Mouse (Mus musculus): ENCODE data around the gene Cd81. TPM values are rescaled to one million over a fixed set of nuclear protein-coding genes. Genes with fewer than 3 reads are reported as not detected.

The Cd81 gene
- polyA plus RNA-seq, 1 experiment from 2014 or later, result 461 TPM

DNA sequence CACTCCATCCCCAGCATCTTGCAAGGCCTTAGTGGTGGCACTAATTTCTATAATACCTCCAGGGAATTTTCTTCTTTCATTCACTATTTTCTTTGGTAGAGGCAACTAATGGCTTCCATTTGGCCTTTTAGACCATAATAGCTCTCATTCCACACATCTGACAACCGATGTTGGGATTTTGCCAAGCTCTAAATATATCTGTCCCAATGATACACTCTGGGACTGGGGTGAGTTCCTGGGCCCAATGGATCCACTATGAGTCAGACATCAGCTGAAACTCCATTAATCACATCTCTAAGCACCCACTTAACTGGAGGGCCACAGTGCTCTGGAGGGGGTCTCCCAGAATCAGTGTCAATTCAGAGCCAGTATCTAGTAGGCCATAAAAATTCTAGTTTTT lies 20.7 kb upstream of the Cd81 start:
- Histone ChIP-seq H3K27me3 (ENCODE audit: control insufficient read depth, insufficient read depth, low read length) (no peaks in the 10 kb centered on the region), H3K36me3 (ENCODE audit: control insufficient read depth, insufficient read depth, low read length) (no peaks in the 10 kb centered on the region), H3K9me3 (ENCODE audit: control insufficient read depth, low read length) (no peaks in the 10 kb centered on the region), H3K9ac (replicated peaks; ENCODE audit: low read depth, low read length) (no peak overlapping the region), H3K4me2 (ENCODE audit: low read depth, low read length) (no peak overlapping the region), H3K27ac (ENCODE audit: low read depth, low read length) (no peak overlapping the region), H3K4me1 (ENCODE audit: control insufficient read depth, insufficient read depth, low read length) (no peaks in the 10 kb centered on the region), H3K4me3 (ENCODE audit: low read depth, low read length) (no peak overlapping the region)
- no peak for ATAC-seq (ENCODE audit: low read depth)
- WGBS, result 91% methylated on average over 1 of the region's 1 CpGs

DNA sequence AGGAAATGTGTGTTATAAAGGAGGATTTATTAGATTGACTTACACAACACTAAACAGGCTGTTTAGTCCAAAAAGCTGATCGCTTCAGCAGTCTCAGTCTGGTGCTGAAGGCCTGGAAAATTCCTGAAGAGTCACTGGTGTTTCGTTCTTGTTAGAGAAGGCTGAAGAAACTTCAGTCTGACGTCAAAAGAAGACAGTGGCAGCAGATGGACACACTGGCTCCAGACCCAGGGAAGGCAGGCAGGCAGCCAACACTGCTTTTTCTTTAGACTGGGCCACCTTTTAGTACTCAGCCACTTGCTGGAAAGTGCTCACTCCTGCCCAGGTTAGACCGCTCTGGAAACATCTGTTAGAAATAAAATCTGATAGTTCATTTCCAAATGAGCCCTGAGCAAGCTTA lies 19.0 kb upstream of the Cd81 start:
- Histone ChIP-seq H3K9ac (replicated peaks; ENCODE audit: low read depth, low read length) (no peak overlapping the region), H3K4me3 (ENCODE audit: low read depth, low read length) (no peak overlapping the region), H3K27ac (ENCODE audit: low read depth, low read length) (no peak overlapping the region), H3K4me2 (ENCODE audit: low read depth, low read length) (no peak overlapping the region), H3K9me3 (ENCODE audit: control insufficient read depth, low read length) (no peaks in the 10 kb centered on the region), H3K27me3 (ENCODE audit: control insufficient read depth, insufficient read depth, low read length) (no peaks in the 10 kb centered on the region), H3K4me1 (ENCODE audit: control insufficient read depth, insufficient read depth, low read length) (no peaks in the 10 kb centered on the region), H3K36me3 (ENCODE audit: control insufficient read depth, insufficient read depth, low read length) (no peaks in the 10 kb centered on the region)
- ATAC-seq (ENCODE audit: low read depth), result no peak
- 88% methylated on average over 4 of the region's 4 CpGs for WGBS

DNA sequence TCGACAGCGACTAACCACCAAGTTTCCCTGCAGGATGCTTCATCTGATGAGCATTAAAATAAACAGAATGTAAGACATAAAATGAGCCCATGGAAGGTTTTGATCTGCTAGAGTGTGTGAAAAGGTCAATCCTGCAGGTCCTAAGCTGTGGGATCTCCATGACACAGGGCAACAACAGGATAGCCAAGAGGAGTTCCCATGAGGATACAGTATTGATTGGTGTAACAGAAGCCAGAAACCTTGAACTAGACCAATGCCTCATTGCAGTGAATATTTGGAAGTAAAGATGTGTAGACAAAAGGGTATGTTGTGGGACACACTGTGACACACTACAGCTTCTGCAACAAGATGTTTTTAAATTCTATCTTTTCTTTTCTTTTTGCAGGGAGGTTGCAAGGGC lies 18.4 kb upstream of the Cd81 start:
- Histone ChIP-seq H3K9me3 (ENCODE audit: control insufficient read depth, low read length) (no peaks in the 10 kb centered on the region), H3K4me1 (ENCODE audit: control insufficient read depth, insufficient read depth, low read length) (no peaks in the 10 kb centered on the region), H3K27me3 (ENCODE audit: control insufficient read depth, insufficient read depth, low read length) (no peaks in the 10 kb centered on the region), H3K36me3 (ENCODE audit: control insufficient read depth, insufficient read depth, low read length) (no peaks in the 10 kb centered on the region), H3K4me3 (ENCODE audit: low read depth, low read length) (no peak overlapping the region), H3K4me2 (ENCODE audit: low read depth, low read length) (no peak overlapping the region), H3K9ac (replicated peaks; ENCODE audit: low read depth, low read length) (no peak overlapping the region), H3K27ac (ENCODE audit: low read depth, low read length) (no peak overlapping the region)
- 91% methylated on average over 2 of the region's 2 CpGs for WGBS
- ATAC-seq (ENCODE audit: low read depth), result no peak

DNA sequence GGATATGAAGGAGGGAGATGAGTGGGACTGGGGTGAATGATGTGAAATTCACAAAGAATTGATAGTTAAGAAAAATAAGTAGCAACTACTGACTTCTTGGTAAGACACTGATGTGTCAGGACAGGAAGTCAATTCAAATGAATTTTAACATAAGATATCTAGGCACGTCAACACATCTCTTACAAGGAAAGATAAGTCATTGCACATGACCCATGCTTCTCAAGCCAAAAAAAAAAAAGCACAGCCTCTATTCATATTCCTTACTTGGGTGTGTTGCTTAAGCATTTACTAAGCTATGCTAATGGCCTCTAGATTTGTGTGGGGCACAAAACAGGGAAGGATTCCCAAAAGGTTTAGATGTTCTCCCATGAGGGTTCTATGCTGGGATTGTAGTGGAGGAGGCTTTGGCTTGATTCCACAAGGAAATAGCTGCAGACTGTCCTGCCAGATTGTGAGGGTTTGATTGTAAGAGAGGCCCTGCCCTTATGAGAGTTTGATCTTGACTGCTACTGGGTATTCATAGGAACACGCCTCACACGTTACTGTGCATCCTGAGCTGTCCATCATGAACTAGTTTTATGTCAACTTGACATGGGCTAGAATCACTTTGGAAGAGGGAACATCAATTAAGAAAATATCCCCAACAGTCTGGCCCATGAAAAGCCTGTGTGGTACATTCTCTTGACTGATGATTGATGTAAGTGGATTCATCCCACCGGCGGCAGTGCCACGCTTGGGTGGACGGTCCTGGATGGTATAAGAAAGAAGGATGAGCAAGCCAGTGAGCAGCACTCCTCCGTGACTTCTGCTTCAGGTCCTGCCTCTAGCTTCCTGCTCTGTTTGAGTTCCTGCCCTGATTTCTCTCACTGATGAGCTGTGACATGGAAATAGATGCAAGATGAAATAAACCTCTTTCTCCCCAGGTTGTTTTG lies 17.8 kb upstream of the Cd81 start:
- ATAC-seq (ENCODE audit: low read depth), result no peak
- Histone ChIP-seq H3K36me3 (ENCODE audit: control insufficient read depth, insufficient read depth, low read length) (no peaks in the 10 kb centered on the region), H3K9me3 (ENCODE audit: control insufficient read depth, low read length) (no peaks in the 10 kb centered on the region), H3K27ac (ENCODE audit: low read depth, low read length) (no peak overlapping the region), H3K9ac (replicated peaks; ENCODE audit: low read depth, low read length) (no peak overlapping the region), H3K27me3 (ENCODE audit: control insufficient read depth, insufficient read depth, low read length) (no peaks in the 10 kb centered on the region), H3K4me3 (ENCODE audit: low read depth, low read length) (no peak overlapping the region), H3K4me2 (ENCODE audit: low read depth, low read length) (no peak overlapping the region), H3K4me1 (ENCODE audit: control insufficient read depth, insufficient read depth, low read length) (no peaks in the 10 kb centered on the region)
- WGBS, result 90% methylated on average over 8 of the region's 8 CpGs

DNA sequence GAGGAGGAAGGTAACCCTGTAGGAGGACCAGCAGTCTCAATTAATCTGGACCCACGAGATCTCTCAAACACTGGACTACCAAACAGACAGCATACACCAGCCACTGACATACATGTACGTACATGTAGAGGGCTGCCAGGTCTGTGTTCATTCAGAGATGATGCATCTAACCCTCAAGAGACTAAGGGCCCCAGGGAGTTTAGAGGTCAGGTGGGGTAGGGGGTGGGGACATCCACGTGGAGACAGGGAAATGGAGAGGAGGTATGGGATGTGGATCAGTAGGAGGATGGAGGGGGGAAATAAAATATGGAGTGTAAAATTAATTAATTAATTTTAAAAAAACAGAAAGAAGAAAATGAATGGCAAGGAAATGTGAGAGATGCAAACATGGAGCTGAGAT lies 15.8 kb upstream of the Cd81 start:
- ATAC-seq (ENCODE audit: low read depth), result no peak

DNA sequence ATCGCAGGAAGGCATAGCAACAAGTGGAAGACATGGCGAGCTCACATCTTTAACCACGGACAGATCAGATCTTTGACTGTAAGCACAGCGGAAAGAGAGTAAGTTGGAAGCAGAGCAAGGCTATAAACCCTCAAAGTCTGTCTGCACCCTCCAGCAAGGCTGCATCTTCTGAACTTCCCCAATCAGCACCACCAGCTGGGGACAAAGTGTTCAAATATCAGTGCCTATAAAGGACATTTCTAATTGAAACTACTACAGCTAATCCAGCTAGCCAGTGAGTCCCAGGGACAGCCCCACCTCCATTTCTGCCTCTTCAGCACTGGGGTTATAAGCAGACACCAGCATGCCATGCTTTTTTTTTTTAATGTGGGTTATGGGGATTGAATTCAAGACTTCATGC lies 15.2 kb upstream of the Cd81 start:
- 92% methylated on average over 4 of the region's 4 CpGs for WGBS
- Histone ChIP-seq H3K27ac (ENCODE audit: low read depth, low read length) (no peak overlapping the region), H3K9ac (replicated peaks; ENCODE audit: low read depth, low read length) (no peak overlapping the region), H3K4me3 (ENCODE audit: low read depth, low read length) (no peak overlapping the region), H3K4me2 (ENCODE audit: low read depth, low read length) (no peak overlapping the region), H3K27me3 (ENCODE audit: control insufficient read depth, insufficient read depth, low read length) (no peaks in the 10 kb centered on the region), H3K4me1 (ENCODE audit: control insufficient read depth, insufficient read depth, low read length) (no peaks in the 10 kb centered on the region), H3K36me3 (ENCODE audit: control insufficient read depth, insufficient read depth, low read length) (0 out of 2 replicates have a peak, but pooled peaks cover 4% of the 10 kb centered on the region), H3K9me3 (ENCODE audit: control insufficient read depth, low read length) (no peaks in the 10 kb centered on the region)
- no peak for ATAC-seq (ENCODE audit: low read depth)

More for the DNA sequence above, 15.8 kb upstream of the Cd81 start:
- Histone ChIP-seq H3K27ac (ENCODE audit: low read depth, low read length) (no peak overlapping the region), H3K4me1 (ENCODE audit: control insufficient read depth, insufficient read depth, low read length) (no peaks in the 10 kb centered on the region), H3K36me3 (ENCODE audit: control insufficient read depth, insufficient read depth, low read length) (0 out of 2 replicates have a peak, but pooled peaks cover 4% of the 10 kb centered on the region), H3K27me3 (ENCODE audit: control insufficient read depth, insufficient read depth, low read length) (no peaks in the 10 kb centered on the region), H3K4me3 (ENCODE audit: low read depth, low read length) (no peak overlapping the region), H3K9me3 (ENCODE audit: control insufficient read depth, low read length) (no peaks in the 10 kb centered on the region), H3K4me2 (ENCODE audit: low read depth, low read length) (no peak overlapping the region), H3K9ac (replicated peaks; ENCODE audit: low read depth, low read length) (no peak overlapping the region)
- WGBS, result 79% methylated on average over 3 of the region's 3 CpGs

DNA sequence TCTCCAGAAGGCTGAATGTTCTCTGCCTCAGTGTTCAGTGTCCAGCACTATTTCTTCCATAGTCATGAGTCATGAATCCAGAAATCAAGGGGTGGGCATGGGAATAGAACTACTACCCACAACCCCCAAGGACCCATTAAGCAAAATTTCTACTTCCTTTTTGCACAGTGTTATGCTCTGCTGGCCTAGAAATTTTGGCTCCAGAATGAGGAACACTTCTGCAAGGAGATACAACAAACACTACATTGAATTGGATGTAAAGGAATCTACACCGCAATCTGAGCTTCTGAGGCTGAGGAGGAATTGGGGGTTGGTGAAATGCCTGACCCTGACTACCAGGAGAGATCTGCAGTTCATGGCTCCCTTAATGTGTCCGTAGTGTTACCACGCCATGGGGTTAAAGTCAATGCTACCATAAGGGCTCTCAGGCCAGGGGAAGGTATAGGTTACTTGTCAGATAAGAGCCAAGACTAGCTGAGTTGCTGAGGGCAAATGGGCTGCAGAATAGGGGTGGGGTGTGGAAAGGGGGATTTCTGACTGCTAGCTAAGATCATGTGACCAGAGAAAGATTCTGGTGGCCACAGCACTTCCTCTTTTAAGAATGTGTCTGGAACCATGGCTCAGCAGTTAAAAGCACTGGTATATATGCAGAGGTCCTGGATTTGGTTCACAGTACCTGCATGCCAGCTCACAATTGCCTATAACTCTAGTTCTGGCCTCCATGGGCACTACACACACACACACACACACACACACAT lies 14.2 kb upstream of the Cd81 start:
- no peak for ATAC-seq (ENCODE audit: low read depth)
- 93% methylated on average over 3 of the region's 3 CpGs for WGBS

DNA sequence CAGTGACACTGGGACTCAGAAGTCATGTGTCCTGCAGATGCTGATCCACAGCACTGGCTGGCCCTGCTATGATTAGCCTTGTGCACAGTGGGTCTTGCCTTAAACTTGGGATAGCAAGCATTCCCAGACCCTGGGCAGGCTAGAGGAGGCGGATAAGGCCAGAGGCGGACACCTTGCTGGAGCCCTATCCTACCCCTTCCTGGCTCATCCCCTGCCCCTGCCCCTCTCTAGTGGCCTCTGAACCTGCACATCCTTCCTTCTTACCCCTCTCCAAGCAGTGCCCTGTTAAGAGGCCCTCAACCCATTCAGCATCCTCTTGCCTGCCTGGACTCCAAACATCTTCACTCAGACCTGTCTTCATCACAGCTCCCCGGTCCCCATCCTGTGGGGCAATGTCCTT lies 12.0 kb upstream of the Cd81 start:
- H3K36me3 ChIP-seq (ENCODE audit: control insufficient read depth, insufficient read depth, low read length), result 0 out of 2 replicates have a peak, but pooled peaks cover 4% of the 10 kb centered on the region
- no peak overlapping the region for H3K4me3 ChIP-seq (ENCODE audit: low read depth, low read length)
- no peak overlapping the region for H3K9ac ChIP-seq (replicated peaks; ENCODE audit: low read depth, low read length)
- no peak overlapping the region for H3K27ac ChIP-seq (ENCODE audit: low read depth, low read length)
- 96% methylated on average over 3 of the region's 3 CpGs for WGBS
- H3K9me3 ChIP-seq (ENCODE audit: control insufficient read depth, low read length), result no peaks in the 10 kb centered on the region
- no peak overlapping the region for H3K4me2 ChIP-seq (ENCODE audit: low read depth, low read length)
- H3K4me1 ChIP-seq (ENCODE audit: control insufficient read depth, insufficient read depth, low read length), result no peaks in the 10 kb centered on the region
- ATAC-seq (ENCODE audit: low read depth), result no peak
- H3K27me3 ChIP-seq (ENCODE audit: control insufficient read depth, insufficient read depth, low read length), result no peaks in the 10 kb centered on the region

More for the DNA sequence above, 14.2 kb upstream of the Cd81 start:
- no peak overlapping the region for H3K27ac ChIP-seq (ENCODE audit: low read depth, low read length)
- 0 out of 2 replicates have a peak, but pooled peaks cover 4% of the 10 kb centered on the region for H3K36me3 ChIP-seq (ENCODE audit: control insufficient read depth, insufficient read depth, low read length)
- H3K4me3 ChIP-seq (ENCODE audit: low read depth, low read length), result no peak overlapping the region
- no peak overlapping the region for H3K9ac ChIP-seq (replicated peaks; ENCODE audit: low read depth, low read length)
- no peaks in the 10 kb centered on the region for H3K9me3 ChIP-seq (ENCODE audit: control insufficient read depth, low read length)
- H3K27me3 ChIP-seq (ENCODE audit: control insufficient read depth, insufficient read depth, low read length), result no peaks in the 10 kb centered on the region
- H3K4me2 ChIP-seq (ENCODE audit: low read depth, low read length), result no peak overlapping the region
- no peaks in the 10 kb centered on the region for H3K4me1 ChIP-seq (ENCODE audit: control insufficient read depth, insufficient read depth, low read length)
